Mouse (Mus musculus): Measurements from ENCODE around the gene Cldn10. TPM values are rescaled to one million over a fixed set of nuclear protein-coding genes. Genes with fewer than 3 reads are reported as not detected.
A peak's percentile ranks its signal among the peaks of the same experiment; 100 is the strongest.

Gene Cldn10
- total RNA-seq, 1 experiment from 2014 or later, result 0.37 TPM

GRCm38 (mm10) chr14:118827283-118827904, 39.7 kb downstream of the Cldn10 start:
- DNase-seq, result no peak

GRCm38 (mm10) chr14:118829331-118830095, 41.8 kb downstream of the Cldn10 start:
- DNase-seq, result no peak

- DNase-seq, result no peak
Observed at GRCm38 (mm10) chr14:118831597-118831996, 43.9 kb downstream of the Cldn10 start.

- DNase-seq, result no peak
Observed at GRCm38 (mm10) chr14:118833241-118833640, 45.5 kb downstream of the Cldn10 start.

- no peak for DNase-seq
Observed at GRCm38 (mm10) chr14:118834313-118834712, 46.6 kb downstream of the Cldn10 start.

- DNase-seq, result no peak
Observed at GRCm38 (mm10) chr14:118836145-118836544, 48.4 kb downstream of the Cldn10 start.

- no peak for DNase-seq
Observed at GRCm38 (mm10) chr14:118836754-118837153, 49.0 kb downstream of the Cldn10 start.

GRCm38 (mm10) chr14:118838556-118839120, 50.9 kb downstream of the Cldn10 start:
- no peak for DNase-seq

GRCm38 (mm10) chr14:118839416-118839815, 51.7 kb downstream of the Cldn10 start:
- DNase-seq, result no peak

GRCm38 (mm10) chr14:118840027-118840426, 52.3 kb downstream of the Cldn10 start:
- DNase-seq, result no peak

- no peak for DNase-seq
Observed at GRCm38 (mm10) chr14:118842353-118842752, 54.6 kb downstream of the Cldn10 start.

GRCm38 (mm10) chr14:118846834-118847233, 59.1 kb downstream of the Cldn10 start:
- no peak for DNase-seq

GRCm38 (mm10) chr14:118848171-118848570, 60.5 kb downstream of the Cldn10 start:
- no peak for DNase-seq

- DNase-seq, result no peak
Observed at GRCm38 (mm10) chr14:118850011-118850695, 62.4 kb downstream of the Cldn10 start.

GRCm38 (mm10) chr14:118850696-118851035, 63.0 kb downstream of the Cldn10 start:
- no peak for DNase-seq

- peak; percentile 14 for DNase-seq
Observed at GRCm38 (mm10) chr14:118851496-118852107, 63.9 kb downstream of the Cldn10 start.

- peak; percentile 78 for DNase-seq
Observed at GRCm38 (mm10) chr14:118854371-118855114, 66.8 kb downstream of the Cldn10 start.

GRCm38 (mm10) chr14:118855141-118855800, 67.6 kb downstream of the Cldn10 start:
- peak; percentile 27 for DNase-seq

- no peak for DNase-seq
Observed at GRCm38 (mm10) chr14:118856563-118856962, 68.9 kb downstream of the Cldn10 start.

- no peak for DNase-seq
Observed at GRCm38 (mm10) chr14:118858318-118858717, 70.6 kb downstream of the Cldn10 start.

- DNase-seq, result no peak
Observed at GRCm38 (mm10) chr14:118862253-118862652, 74.5 kb downstream of the Cldn10 start.

Measured in adrenal gland, postnatal 14 days (tissue).